Mouse (Mus musculus) thymus, adult 2 months (tissue): ENCODE results near the gene Gtpbp1.

Experiments used
- CTCF ChIP-seq: fragments of 200-500 bp; IDR thresholded peaks from 2 replicates; pipeline ENCODE4 v1.5.1; 2012; ENCODE audit warnings: mild to moderate bottlenecking, control low read depth, low read length, moderate library complexity, borderline replicate concordance; ENCODE audit not compliant: control insufficient read depth, poor library complexity, insufficient read depth; ENCODE audit errors: extremely low read depth
- POLR2A ChIP-seq: fragments of 200-500 bp; IDR thresholded peaks from 2 replicates; pipeline ENCODE4 v1.6.1; 2012; ENCODE audit warnings: mild to moderate bottlenecking, low read length, control low read depth, moderate library complexity; ENCODE audit not compliant: control insufficient read depth, poor library complexity, insufficient read depth; ENCODE audit errors: extremely low read depth

DNA sequence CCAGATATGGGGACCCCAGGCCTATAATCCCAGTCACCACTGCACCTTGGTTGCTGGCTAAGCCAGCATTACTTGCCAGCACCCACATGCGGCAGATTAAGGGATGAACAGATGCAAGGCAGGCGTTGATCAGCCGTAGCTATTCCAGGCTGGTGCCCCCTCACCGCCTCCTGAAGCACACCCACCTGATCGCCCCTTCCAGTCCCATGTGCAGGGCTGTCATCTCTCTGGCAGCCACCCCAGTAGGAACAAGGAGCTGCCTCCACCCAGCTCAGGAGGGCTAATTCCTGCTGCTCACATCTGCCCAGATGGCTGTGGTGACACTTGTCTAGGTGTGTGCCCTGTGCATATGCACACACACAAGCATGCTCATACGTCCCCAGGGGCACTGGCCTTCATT is 70.3 kb downstream of the Gtpbp1 start:
- TF ChIP-seq CTCF (no peak), POLR2A (no peak)
